Mouse (Mus musculus): ENCODE results near the gene Spin1.
"Not testable (repeated sequence)": the region's sequence is repeated elsewhere in the genome, so short reads cannot be mapped to it uniquely, and the experiment has no call there.

The Spin1 gene

DNA sequence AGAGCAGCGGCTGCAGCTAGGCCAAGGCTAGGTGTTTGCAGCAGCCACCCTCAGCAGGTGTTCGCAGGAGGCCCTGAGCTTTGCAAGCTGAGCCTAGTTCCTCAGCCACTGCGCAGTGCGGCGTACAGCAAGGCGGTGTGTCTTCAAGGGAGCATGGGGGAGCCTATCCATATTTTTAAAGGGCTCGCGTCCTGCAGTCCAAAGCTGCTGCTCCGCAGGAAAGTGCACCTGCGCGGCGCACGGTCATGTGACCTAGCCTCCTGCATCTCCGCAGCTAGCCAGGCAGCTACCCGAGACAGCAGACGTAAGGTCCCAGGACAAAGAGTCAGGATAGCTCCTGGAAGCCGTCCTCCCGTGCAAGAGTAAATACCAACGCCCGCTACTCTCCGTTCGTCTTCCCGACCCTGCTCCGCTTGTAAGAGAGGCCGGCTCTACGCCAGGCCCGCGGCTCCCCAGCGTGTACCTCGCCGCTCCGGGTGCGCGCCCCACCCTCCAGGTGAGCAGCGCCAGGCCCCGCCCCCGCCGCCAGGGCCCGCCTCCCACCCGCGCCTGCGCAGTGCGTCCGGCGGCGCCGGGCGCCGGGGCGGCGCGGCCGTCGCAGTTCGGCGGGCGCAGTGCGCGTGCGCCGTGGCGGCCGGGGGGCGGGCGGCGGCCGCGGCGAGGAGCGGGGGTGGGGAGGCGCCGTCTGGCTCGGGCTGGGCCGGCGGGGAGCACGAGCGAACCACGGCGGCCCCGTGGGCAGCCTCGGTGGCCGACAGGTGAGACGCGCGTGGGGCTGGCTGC is at the start of gene Spin1:
Gene Spin1, plus strand, starts transcription at position 648 of the 783 bp plus-strand sequence.
- peak; percentile 80 for DNase-seq

GRCm38 (mm10) chr13:51051016-51051415 is 49.7 kb upstream of the Spin1 start:
- DNase-seq, result no peak

DNA sequence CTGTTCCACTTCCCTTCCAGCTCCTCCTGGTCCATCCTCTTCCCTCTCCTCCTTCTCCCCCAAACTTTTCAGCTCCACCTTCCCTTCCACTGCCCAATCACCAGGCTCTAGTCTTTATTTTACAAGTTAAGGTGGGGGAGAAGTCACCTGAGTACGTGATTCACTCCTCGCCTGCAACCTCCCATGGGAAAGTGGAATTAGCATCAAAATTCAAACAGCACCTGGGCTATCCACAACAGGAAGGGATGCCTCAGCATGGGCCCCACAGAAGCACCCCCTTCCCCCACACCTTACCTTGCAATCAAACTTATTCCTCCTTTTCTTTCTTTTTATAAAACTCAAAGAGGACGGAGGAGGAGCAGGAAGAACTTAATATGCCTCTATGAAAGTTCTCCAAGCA is 48.3 kb upstream of the Spin1 start:
- DNase-seq, result no peak

DNA sequence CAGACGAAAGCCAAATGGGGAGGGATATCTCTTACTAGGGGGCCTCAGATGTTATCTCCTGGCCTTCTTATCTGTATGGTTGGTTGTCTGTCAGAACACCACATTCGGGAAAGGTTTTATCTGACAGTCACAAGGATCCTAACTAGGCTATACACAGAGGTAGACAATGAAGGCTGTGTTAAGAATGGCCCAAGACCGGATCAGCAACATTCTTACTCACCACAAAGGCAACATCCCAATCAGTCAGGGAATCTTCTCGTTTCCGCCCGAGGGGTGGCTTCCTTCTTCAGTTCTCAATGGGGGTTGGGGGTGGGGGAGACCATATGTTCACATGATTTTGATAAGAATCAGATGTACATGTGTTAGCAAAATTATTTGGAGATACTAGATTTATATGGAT is 37.7 kb upstream of the Spin1 start:
- no peak for DNase-seq

- no peak for DNase-seq
Observed at GRCm38 (mm10) chr13:51063721-51064120, 37.0 kb upstream of the Spin1 start.

DNA sequence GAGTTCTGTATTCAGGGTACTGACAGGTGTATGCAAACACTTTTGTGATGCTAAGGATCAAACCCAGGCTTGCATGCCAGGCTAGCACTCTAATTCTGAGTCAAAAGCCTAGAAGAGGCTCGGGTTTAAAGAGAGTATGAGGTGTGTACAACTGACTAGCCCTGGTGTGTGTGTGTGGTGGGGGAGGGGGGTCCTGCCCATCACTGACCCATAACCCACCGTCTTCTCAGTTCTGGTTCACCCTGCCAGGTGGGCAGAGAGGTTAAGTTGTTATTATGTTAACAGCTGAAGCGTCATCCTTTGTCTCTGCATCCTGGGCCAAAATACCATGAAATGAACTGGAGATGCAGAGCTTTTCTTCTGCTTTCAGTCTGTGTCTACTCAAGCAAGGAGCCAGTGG is 36.3 kb upstream of the Spin1 start:
- no peak for DNase-seq

DNA sequence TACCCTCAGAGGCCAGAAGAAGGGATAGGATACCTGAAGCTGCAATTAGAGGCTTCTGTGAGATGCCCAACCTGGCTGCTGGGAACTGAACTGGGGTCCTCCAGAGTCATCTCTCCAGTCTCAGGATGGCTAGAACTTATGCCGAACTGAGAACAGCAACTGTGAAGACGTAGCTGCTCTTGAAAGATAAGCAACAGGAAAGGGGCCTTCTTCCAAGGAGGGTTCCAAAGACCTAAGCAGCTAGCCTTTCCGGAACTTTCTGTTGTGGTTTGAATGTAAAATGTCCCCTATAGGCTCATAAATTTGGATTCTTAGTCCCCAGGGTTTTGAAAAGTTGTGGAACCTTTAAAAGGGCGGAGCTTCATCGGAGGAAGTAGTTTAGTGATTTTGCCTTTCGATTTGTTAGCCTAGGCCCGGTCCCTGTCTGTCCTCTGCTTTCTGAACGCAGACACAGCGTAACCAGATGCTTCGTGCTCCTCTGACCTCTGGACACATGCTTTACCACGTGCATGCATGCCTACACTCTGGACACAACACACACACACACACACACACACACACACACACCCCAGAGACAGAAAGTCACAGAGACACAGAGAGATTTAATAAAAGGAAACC is 29.5 kb upstream of the Spin1 start:
- DNase-seq, result peak; percentile 24

GRCm38 (mm10) chr13:51071763-51072276 is 28.9 kb upstream of the Spin1 start:
- DNase-seq, result peak; percentile 67

GRCm38 (mm10) chr13:51072917-51073843 is 27.5 kb upstream of the Spin1 start:
- no peak for DNase-seq

GRCm38 (mm10) chr13:51074081-51074680 is 26.5 kb upstream of the Spin1 start:
- no peak for DNase-seq

DNA sequence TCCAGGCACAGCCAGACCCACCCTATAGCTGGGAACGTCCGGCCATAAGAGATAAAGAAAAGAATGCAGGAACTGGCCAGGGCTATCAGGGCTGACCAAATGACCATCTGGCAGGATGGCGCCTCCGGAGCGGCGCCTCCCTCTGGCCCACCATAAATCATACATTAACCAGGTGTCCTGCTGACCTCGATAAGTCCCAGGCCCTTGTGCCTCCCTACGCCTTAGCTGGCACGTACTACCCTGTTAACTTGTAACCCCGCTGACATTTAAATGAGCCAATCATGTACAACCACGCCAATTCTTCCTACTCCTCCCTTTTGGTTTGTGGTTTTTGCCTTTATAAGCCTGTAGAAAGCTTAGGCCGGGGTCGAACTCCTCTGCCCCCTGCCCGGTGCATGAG is 24.5 kb upstream of the Spin1 start:
- not testable (repeated sequence) for DNase-seq

- DNase-seq, result not testable (repeated sequence)
Observed at GRCm38 (mm10) chr13:51078586-51078985, 22.1 kb upstream of the Spin1 start.

GRCm38 (mm10) chr13:51080801-51081200 is 19.9 kb upstream of the Spin1 start:
- DNase-seq, result no peak

GRCm38 (mm10) chr13:51084241-51084640 is 16.4 kb upstream of the Spin1 start:
- no peak for DNase-seq

DNA sequence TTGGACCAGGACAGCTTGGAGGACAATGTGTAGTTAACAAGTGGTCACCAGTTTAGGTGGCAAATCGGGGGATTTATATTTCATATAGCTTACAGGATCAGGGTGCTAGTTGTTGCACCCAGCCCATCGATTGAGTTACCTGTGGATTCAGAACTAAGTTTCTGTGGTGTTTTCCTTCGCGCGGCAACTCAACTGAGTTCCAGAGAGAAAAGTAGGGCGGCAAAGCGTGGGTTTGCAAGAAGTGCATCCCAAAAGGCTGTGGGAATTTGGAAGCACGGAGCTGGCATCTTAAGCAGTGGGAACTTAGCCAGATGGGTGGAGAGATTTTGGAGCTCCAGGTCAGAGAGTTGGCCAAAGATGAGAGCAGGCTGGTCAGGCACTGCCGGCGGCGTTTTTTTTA is 14.7 kb upstream of the Spin1 start:
- no peak for DNase-seq

- no peak for DNase-seq
Observed at GRCm38 (mm10) chr13:51087253-51087652, 13.4 kb upstream of the Spin1 start.

- no peak for DNase-seq
Observed at GRCm38 (mm10) chr13:51088207-51088606, 12.5 kb upstream of the Spin1 start.

DNA sequence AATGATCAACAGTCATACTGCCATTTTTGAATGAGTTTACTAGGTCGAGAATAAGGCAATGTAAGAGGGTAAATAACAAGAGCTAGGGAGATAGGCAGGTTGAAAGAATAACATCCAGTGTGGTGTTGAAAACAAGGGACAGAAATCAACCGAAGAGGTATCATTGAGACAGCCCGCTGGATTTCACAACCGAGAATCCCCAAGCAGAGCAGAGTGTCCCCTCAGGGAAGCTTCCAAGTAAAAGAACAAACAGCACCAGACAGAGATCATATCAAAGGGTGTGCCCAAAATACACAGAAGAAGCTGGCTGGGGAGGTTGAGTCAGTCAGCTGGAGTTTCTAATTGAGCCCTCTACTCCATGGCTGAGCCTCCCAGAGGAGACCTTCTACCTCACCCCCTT is 11.6 kb upstream of the Spin1 start:
- no peak for DNase-seq

DNA sequence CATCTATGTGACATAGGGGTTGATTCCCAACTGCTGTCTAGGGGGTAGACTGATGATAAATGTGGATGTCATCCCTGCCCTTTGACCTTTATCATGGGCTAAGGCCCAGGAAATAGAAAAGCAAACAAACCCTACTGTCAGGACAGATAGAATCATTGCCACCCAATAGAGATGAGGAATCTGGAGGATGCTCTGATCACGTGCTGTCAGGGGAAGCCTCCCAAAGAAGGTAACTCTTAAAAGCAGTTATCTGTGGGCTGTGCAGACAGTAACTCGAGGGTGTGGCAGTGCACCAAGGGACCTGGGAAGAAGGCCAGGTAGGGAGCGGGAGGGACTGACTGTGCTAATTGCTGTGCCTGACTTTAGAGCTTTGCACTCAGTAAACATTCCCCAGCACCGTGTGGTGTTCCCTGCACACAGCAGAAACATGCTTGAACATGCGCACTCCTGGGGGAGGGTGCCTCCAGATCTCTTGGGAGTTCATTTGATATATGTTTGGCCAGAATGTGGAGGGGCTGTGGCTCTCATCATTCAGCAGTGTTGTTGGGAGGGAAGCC is 10.5 kb upstream of the Spin1 start:
- DNase-seq, result no peak

GRCm38 (mm10) chr13:51093430-51093829 is 7.2 kb upstream of the Spin1 start:
- no peak for DNase-seq

GRCm38 (mm10) chr13:51094323-51095195 is 6.1 kb upstream of the Spin1 start:
- no peak for DNase-seq
